Mouse (Mus musculus): ENCODE data around the gene Disp2.

The Disp2 gene

GRCm38 (mm10) chr2:118779504-118780480 is at the start of gene Disp2:
Gene Disp2 (plus strand): TSS chr2:118779719.
- DNase-seq (ENCODE audit: low read depth, low spot score): peak; percentile 68

DNA sequence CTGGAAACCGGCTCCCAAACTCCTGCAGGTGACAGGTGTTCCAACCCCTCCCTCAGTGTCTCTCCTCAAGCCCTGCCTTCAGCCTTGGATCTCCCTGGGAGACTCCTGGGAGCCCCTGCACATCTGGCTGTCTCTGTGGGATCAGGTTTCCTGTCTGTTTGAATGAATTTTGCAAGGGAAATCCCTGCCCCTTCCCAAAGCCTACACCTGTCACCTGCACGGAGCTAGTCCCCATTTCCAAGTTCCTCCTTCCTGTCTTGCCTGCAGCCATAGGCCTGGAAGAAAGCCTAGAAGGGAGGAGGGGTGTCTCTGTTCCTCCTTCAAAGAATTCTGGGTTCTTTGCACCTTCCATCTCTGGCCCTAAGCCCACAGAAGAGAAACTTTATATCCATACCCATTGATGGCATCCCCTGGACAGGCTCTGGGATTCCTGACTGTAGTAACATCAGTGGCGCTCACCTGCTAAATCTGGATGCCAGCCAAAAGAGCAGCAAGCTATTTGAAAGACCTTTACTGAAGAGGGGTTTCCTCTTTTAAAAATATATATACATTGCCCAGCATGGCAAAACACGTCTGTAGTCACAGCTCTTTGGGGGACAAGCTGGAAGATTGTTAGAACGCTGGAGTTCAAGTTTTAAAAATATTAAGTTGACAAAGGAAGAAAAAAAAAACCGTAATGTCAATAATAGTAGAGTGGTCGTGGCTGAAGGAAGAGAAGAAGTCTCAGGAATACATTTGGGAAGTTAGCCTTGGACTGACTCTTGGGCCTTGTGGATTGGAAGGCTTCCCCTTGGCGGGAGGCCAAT is 49.5 kb upstream of the Disp2 start:
- no peak for DNase-seq (ENCODE audit: low read depth, low spot score)

- DNase-seq (ENCODE audit: low read depth, low spot score): peak; percentile 47
These were observed 49.0 kb upstream of the Disp2 start for GRCm38 (mm10) chr2:118730622-118730915.

DNA sequence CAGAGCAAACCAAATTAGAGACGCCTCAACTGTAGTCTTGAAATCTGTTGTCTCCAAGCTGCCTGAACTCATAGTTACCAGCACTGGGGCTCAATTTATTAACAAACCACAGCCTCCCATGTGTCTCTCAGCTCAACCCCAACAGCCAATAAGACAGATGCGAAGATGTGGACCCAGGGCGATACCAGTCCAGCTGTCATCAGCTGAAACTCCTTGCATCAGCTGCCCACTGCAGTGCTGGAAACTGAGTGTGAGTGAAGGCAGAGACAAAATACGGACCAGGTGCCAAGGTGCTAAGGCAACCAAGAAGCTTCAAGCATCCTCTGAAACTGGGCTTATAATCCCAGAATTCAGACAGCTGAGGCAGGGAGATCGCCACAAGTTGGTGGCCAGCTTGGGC is 47.5 kb upstream of the Disp2 start:
- DNase-seq (ENCODE audit: low read depth, low spot score): no peak

DNA sequence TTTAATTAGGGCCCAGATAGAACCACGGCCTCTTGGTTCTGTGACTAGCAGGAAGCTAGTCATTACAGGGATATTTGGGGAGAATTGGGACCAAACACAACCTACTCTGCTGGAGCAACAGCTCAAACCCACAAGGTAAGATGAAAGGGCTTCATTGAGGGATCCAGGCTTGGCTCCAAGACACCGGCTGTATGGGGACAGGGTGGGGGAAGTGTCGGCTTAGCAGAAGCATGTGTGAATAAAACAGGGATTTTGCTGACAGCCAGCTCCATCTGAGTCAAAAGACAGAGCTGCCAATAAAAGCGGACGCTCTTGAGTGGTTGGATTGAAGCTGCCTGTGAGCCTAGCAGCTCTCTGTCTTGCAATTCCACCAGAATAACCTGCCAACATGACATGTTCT is 46.2 kb upstream of the Disp2 start:
- no peak for DNase-seq (ENCODE audit: low read depth, low spot score)

- no peak for DNase-seq (ENCODE audit: low read depth, low spot score)
These were observed 39.2 kb upstream of the Disp2 start for GRCm38 (mm10) chr2:118740341-118740740.

DNA sequence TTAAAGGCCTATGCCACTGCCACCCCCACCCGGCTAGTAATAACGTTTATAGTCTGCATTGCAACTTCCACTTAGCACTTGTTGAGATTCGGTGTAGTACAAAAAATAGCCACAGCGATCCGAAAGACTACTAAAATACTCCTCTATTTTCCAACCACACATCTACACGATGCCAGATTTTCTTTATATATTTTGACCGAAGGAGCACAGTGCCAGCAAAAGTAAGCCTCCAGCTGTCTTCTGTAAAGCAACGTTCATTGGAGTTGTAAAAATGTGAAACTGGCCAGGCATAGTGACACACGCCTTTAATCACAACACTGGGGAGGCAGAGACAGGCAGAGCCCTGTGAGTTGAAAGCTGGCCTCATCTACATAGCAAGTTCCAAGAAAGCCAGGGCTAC is 38.3 kb upstream of the Disp2 start:
- no peak for DNase-seq (ENCODE audit: low read depth, low spot score)

GRCm38 (mm10) chr2:118743261-118743943 is 36.1 kb upstream of the Disp2 start:
- DNase-seq (ENCODE audit: low read depth, low spot score): peak; percentile 77

GRCm38 (mm10) chr2:118744621-118745020 is 34.9 kb upstream of the Disp2 start:
- DNase-seq (ENCODE audit: low read depth, low spot score): no peak

DNA sequence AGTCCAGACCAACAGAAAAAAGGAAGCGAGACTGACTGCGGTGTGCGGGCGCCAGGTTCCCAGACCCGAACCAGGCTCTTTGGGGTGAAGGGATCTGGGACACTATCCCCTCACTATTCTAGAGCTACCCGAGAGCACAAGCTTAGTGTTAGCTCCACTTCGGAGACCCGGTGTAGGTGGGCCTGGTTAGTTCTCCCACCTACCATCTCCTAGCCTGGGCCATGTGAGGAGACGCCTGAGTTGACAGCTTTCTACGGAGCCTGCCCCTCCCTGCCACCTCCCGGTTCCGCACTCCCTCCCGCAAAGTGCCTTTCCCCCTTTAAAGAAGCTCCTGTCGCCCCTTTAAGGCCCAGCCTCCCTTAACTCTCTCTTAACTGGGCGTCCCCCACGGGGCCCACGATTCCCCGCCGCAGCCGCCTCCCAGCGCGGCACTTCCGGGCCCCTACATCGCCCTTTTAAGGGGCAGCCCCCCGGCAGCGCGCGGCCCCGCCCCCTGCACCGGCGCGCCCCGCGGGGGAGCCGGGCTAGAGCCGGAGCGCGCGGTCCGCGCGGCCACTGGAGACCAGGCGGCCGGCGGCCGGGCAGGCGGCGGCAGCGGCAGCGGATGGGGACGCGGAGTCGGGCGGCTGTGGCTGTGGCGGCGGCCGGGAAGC is 34.2 kb upstream of the Disp2 start, which contains the start of gene Inafm2:
Gene Inafm2, plus strand, starts transcription at position 527 of the 653 bp plus-strand sequence.
- DNase-seq (ENCODE audit: low read depth, low spot score): peak; percentile 90

GRCm38 (mm10) chr2:118745915-118746901 is 33.3 kb upstream of the Disp2 start:
- DNase-seq (ENCODE audit: low read depth, low spot score): peak; percentile 54

DNA sequence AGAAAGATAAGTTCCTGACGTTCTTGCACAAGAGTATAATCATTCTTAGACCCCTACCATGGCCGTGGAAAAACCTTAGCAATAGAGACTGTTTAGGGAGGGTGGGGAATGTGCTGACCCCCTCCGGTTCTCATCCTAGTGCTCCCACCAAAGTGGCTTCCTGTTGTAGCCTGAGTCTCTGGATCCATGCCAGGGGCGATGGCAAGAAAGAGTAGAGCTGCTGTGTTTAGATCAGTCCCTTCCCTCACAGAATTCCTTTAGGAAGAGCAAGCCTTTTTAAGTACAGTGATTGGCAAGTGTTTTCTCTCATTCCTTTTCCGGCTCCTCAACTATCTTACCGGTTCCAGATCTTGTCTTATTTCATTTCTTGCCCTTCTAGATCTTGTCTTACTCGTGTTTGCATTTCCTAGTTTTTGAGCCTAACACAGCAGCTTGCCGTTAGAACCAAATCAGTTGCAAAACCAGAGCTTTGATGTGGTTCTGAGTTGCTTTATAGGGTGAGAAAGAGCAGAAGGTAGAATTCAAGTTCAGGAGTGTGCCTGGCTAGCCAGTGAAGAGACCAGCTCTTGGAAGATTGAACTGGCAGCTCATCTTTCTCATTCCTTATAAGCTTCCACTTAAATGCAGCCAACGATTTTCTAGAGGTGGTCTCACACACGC is 32.1 kb upstream of the Disp2 start:
- peak; percentile 73 for DNase-seq (ENCODE audit: low read depth, low spot score)

DNA sequence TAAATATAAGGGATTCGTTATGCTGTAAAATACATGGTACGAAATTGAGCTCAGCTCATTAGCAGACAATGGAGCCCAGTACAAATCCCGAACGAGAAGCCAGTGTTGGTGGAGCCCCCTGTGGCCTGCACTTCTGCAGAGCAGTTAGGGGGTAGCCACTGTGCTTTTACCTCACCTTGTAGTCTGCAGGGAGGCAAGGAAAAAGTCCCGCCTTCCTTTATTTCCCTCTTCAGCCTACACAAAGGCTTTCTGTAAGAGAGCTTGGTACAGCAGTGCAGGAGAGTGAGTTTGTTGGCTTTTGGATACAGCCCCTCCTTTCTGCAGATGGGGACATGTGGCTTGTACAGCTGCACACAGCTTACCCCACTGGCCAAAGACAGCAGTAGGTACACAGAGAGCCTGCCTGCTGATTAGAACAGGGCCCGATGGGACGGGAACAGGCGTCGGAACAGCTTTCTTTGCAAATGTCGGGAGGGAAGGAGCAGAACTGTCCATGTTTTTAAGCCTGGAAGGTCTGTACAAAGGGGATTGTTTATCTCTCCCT is 30.1 kb upstream of the Disp2 start:
- no peak for DNase-seq (ENCODE audit: low read depth, low spot score)

- no peak for DNase-seq (ENCODE audit: low read depth, low spot score)
These were observed 29.0 kb upstream of the Disp2 start for GRCm38 (mm10) chr2:118750476-118750875.

- no peak for DNase-seq (ENCODE audit: low read depth, low spot score)
These were observed 27.4 kb upstream of the Disp2 start for GRCm38 (mm10) chr2:118751896-118752791.

- DNase-seq (ENCODE audit: low read depth, low spot score): no peak
These were observed 26.8 kb upstream of the Disp2 start for GRCm38 (mm10) chr2:118752792-118753108.

DNA sequence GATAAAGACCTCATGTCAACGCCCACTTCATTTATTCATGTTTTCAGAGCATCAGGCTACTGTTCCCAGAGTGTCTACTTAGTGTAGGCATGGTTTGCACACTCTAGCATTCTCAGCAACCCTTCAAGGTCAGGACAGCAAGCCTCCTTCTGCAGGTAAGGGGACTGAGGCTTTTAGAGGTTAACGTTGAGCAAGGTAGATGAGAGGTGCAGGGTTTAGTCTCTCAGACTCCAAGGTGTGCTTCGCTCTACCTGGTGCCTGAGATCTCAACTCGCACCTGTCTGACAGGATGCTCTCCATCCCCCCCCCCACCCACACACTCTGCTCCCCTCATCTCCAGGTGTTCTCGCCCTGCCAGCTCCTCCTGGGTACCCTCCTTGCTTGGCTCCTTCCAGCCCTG is 25.4 kb upstream of the Disp2 start:
- no peak for DNase-seq (ENCODE audit: low read depth, low spot score)

- no peak for DNase-seq (ENCODE audit: low read depth, low spot score)
These were observed 24.1 kb upstream of the Disp2 start for GRCm38 (mm10) chr2:118755407-118755806.

GRCm38 (mm10) chr2:118756103-118756502 is 23.4 kb upstream of the Disp2 start:
- DNase-seq (ENCODE audit: low read depth, low spot score): no peak
